Mouse (Mus musculus) heart, embryonic 12.5 days (tissue): ENCODE results near the gene Gm20388. TPM values are rescaled to one million over a fixed set of nuclear protein-coding genes. Genes with fewer than 3 reads are reported as not detected.

Experiments
- ATAC-seq: fragments of 200-750 bp; cut with Nextera tagmentation; 2 replicates; pipeline ENCODE4 v1.8.0; 2017; ENCODE audit warnings: moderate TSS enrichment, moderate library complexity; ENCODE audit not compliant: insufficient number of reproducible peaks, low FRiP score
- H3K27ac ChIP-seq: fragments of 300-500 bp; sonication (generic); 2 replicates; pipeline ENCODE4 v1.5.1; 2016; ENCODE audit warnings: mild to moderate bottlenecking, moderate library complexity; ENCODE audit not compliant: poor library complexity, severe bottlenecking
- H3K27me3 ChIP-seq: fragments of 300-500 bp; sonication (generic); replicated peaks from 2 replicates; pipeline ENCODE4 v1.6.1; 2016; ENCODE audit warnings: mild to moderate bottlenecking, moderate library complexity
- H3K36me3 ChIP-seq: fragments of 300-500 bp; sonication (generic); 2 replicates; pipeline ENCODE4 v1.6.1; 2016; ENCODE audit warnings: mild to moderate bottlenecking, moderate library complexity
- H3K4me1 ChIP-seq: fragments of 300-500 bp; sonication (generic); replicated peaks from 2 replicates; pipeline ENCODE4 v1.6.1; 2016; ENCODE audit warnings: mild to moderate bottlenecking
- H3K4me2 ChIP-seq: fragments of 300-500 bp; sonication (generic); 2 replicates; pipeline ENCODE4 v1.6.1; 2016; ENCODE audit warnings: mild to moderate bottlenecking, moderate library complexity
- H3K4me3 ChIP-seq: fragments of 300-500 bp; sonication (generic); 2 replicates; pipeline ENCODE4 v1.5.1; 2016; ENCODE audit warnings: mild to moderate bottlenecking
- H3K9ac ChIP-seq: fragments of 300-500 bp; sonication (generic); 2 replicates; pipeline ENCODE4 v1.6.1; 2016; ENCODE audit warnings: mild to moderate bottlenecking, moderate library complexity
- H3K9me3 ChIP-seq: fragments of 300-500 bp; sonication (generic); replicated peaks from 2 replicates; pipeline ENCODE4 v1.6.1; 2016; ENCODE audit warnings: mild to moderate bottlenecking, moderate library complexity
- WGBS: fragments of 180-500 bp; shearing (Covaris S2); methylation state at CpG from one replicate; pipeline ENCODE4 v1.1.7; 2016; 5-methylcytosine and 5-hydroxymethylcytosine counted together
- polyA plus RNA-seq: library from polyadenylated mRNA; unstranded; fragments of >200 nt; fragmentation: Nextera tagmentation; extraction: Ambion mirVana; gene quantifications from 2 replicates; pipeline ENCODE4 v1.2.1, GENCODE M21; 2016

Gm20388 gene
- polyA plus RNA-seq, 1 experiment from 2014 or later: not detected

DNA sequence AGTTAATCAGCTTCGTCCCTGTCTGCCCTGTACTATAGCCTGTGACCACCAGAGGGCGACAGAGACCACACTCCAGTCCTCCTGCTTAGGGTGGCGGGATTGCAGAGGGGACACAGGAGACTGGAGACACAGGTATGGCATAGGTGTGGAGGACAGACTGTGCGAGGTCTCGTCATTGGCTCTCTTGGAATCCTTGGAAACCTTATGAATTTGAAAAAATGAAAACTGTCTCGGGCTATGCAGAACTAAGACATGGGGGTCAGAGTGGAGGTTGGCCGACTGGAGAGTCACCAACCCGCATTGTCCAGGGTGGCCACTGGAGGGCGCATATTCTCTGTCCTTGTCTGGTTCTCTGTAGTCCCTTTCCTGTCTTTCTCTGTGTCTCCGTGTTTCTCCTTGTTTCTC lies 268.4 kb downstream of the Gm20388 start:
- no peak overlapping the region for H3K9ac ChIP-seq
- peak; percentile 55 for ATAC-seq
- no peaks in the 10 kb centered on the region for H3K9me3 ChIP-seq

DNA sequence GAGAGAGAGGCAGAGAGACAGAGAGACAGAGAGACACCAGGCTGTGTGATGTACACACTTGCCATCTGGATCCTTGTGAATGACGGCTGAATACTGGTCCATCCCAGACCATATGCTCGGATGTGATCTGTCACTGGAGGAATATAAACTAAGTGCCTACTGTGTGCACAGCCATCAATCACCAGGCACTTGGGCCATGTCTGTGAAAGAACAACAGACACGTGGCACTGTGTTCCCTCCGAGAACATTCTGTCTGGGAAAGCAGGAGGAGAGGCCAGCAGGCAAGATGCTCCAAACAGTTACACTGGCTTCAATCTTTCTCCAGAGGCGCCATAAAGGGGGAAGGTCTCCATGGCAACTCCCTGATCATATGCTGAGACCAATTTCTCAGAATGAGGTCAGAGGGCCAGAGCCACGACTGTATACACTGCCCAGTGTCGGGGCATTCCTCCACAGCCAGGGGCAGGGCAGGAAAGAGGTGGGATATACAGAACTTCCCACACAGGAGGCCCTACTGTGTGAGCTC lies 269.9 kb downstream of the Gm20388 start:
- Histone ChIP-seq H3K4me1 (peaks cover 43% of the 10 kb centered on the region), H3K36me3 (no peaks in the 10 kb centered on the region), H3K27me3 (peaks cover 24% of the 10 kb centered on the region), H3K4me2 (no peak overlapping the region), H3K27ac (no peak overlapping the region), H3K9me3 (no peaks in the 10 kb centered on the region), H3K4me3 (no peak overlapping the region), H3K9ac (no peak overlapping the region)
- WGBS: 57% methylated on average over 7 of the region's 7 CpGs
- no peak for ATAC-seq

More for the DNA sequence above, 268.4 kb downstream of the Gm20388 start:
- H3K4me2 ChIP-seq: peak overlapping the region; percentile 63
- H3K4me3 ChIP-seq: peak overlapping the region; percentile 23
- H3K27me3 ChIP-seq: peaks cover 34% of the 10 kb centered on the region
- no peak overlapping the region for H3K27ac ChIP-seq
- H3K4me1 ChIP-seq: peaks cover 28% of the 10 kb centered on the region
- H3K36me3 ChIP-seq: no peaks in the 10 kb centered on the region
- under 1% methylated on average over 10 of the region's 10 CpGs for WGBS

DNA sequence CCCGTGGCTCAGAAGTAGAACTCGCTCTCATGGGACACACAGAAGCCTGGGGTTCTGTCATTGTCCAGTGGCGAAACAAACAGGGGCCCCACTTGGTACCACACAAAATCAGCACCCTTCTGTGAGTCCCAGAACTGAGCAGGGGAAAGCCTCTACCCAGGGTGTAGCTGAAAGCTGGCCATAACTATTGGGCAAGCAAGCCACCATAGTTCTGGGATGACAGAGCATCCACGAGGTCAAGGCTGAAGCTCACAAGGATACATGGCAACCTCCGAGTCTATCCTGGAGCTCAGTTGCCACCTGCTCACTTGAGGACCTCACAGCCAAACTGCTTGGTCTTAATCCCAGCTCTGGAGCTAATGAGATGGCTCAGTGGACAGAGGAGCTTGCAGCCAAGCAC lies 270.6 kb downstream of the Gm20388 start:
- H3K4me1 ChIP-seq: peaks cover 48% of the 10 kb centered on the region
- H3K9me3 ChIP-seq: no peaks in the 10 kb centered on the region
- H3K27me3 ChIP-seq: peaks cover 17% of the 10 kb centered on the region
- H3K4me3 ChIP-seq: no peak overlapping the region
- no peak overlapping the region for H3K9ac ChIP-seq
- no peak for ATAC-seq
- no peaks in the 10 kb centered on the region for H3K36me3 ChIP-seq
- H3K27ac ChIP-seq: no peak overlapping the region
- no peak overlapping the region for H3K4me2 ChIP-seq
- 81% methylated on average over 5 of the region's 5 CpGs for WGBS

- WGBS: 55% methylated on average over 4 of the region's 4 CpGs
- Histone ChIP-seq H3K9me3 (no peaks in the 10 kb centered on the region), H3K4me2 (no peak overlapping the region), H3K4me1 (peaks cover 49% of the 10 kb centered on the region), H3K27ac (no peak overlapping the region), H3K36me3 (no peaks in the 10 kb centered on the region), H3K27me3 (peaks cover 10% of the 10 kb centered on the region), H3K9ac (no peak overlapping the region), H3K4me3 (no peak overlapping the region)
- ATAC-seq: no peak
Observed at GRCm38 (mm10) chr8:120181861-120182414, 271.3 kb downstream of the Gm20388 start.

DNA sequence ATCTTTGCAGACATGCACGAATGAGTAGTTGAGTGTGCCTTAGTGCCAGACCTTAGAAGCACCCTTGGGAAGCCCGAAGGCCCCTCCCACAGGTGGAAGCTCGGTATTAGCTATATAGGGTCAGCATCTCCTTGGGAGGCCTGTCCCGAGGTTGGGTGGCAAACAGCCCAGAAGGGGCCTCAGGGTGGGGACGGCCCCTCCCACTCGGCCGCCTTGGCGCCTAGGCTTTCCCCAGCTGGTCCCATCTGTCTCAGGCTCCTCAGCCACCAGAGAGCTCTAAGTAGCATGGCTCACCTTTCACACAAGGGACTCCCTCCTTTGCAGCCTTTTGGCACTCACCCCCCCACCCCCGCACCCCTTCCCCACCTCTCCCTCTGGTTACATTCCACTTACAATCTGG lies 273.7 kb downstream of the Gm20388 start:
- H3K9me3 ChIP-seq: no peaks in the 10 kb centered on the region
- H3K27ac ChIP-seq: no peak overlapping the region
- H3K4me3 ChIP-seq: no peak overlapping the region
- H3K4me2 ChIP-seq: peak overlapping the region; percentile 11; the same call in 1 of the 2 replicates
- 18% methylated on average over 9 of the region's 9 CpGs for WGBS
- H3K36me3 ChIP-seq: no peaks in the 10 kb centered on the region
- H3K9ac ChIP-seq: 0 out of 2 replicates have a peak overlapping the region, but pooled peaks have one; percentile 16
- peaks cover 33% of the 10 kb centered on the region for H3K4me1 ChIP-seq
- 0 out of 2 replicates have a peak, but pooled peaks cover 7% of the 10 kb centered on the region for H3K27me3 ChIP-seq
- no peak for ATAC-seq

- peak overlapping the region; percentile 7; the same call in 1 of the 2 replicates for H3K4me2 ChIP-seq
- no peaks in the 10 kb centered on the region for H3K9me3 ChIP-seq
- H3K27me3 ChIP-seq: 0 out of 2 replicates have a peak, but pooled peaks cover 7% of the 10 kb centered on the region
- ATAC-seq: peak; percentile 22; the same call in 1 of the 2 replicates
- peaks cover 31% of the 10 kb centered on the region for H3K4me1 ChIP-seq
- no peaks in the 10 kb centered on the region for H3K36me3 ChIP-seq
- H3K9ac ChIP-seq: peak overlapping the region; percentile 16; the same call in 1 of the 2 replicates
- 34% methylated on average over 17 of the region's 17 CpGs for WGBS
- peak overlapping the region; percentile 17; the same call in 1 of the 2 replicates for H3K27ac ChIP-seq
- no peak overlapping the region for H3K4me3 ChIP-seq
Observed at GRCm38 (mm10) chr8:120184850-120185792, 274.5 kb downstream of the Gm20388 start.

GRCm38 (mm10) chr8:120186454-120186853 lies 275.8 kb downstream of the Gm20388 start:
- no peak for ATAC-seq
- Histone ChIP-seq H3K9ac (no peak overlapping the region), H3K9me3 (no peaks in the 10 kb centered on the region), H3K27me3 (0 out of 2 replicates have a peak, but pooled peaks cover 7% of the 10 kb centered on the region), H3K27ac (no peak overlapping the region), H3K4me2 (no peak overlapping the region), H3K4me1 (peaks cover 42% of the 10 kb centered on the region), H3K4me3 (no peak overlapping the region), H3K36me3 (no peaks in the 10 kb centered on the region)
- WGBS: 56% methylated on average over 8 of the region's 8 CpGs

DNA sequence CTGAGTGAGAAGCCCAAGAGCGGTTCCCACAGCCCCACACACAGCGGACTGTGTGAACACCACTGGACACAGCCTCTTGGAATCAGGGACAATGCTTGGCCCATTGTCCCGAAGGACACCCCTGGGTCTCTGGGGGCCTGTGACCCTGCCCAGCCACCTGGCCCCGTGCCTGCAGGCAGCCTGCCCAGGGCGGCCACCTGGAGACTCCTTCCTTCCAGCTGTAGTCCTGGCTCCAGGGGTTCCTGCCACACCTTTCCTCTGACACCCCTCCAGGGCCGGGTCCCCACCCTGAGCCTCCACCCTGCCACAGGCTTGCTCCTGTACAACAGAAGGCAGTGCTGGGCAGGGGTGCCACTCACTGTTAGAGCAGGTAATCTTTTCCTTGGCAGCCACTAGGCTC lies 277.9 kb downstream of the Gm20388 start:
- H3K27me3 ChIP-seq: 0 out of 2 replicates have a peak, but pooled peaks cover 7% of the 10 kb centered on the region
- H3K9me3 ChIP-seq: 0 out of 2 replicates have a peak, but pooled peaks cover 5% of the 10 kb centered on the region
- H3K27ac ChIP-seq: no peak overlapping the region
- H3K9ac ChIP-seq: no peak overlapping the region
- ATAC-seq: no peak
- WGBS: 78% methylated on average over 6 of the region's 6 CpGs
- H3K36me3 ChIP-seq: no peaks in the 10 kb centered on the region
- no peak overlapping the region for H3K4me2 ChIP-seq
- H3K4me3 ChIP-seq: no peak overlapping the region
- peaks cover 44% of the 10 kb centered on the region for H3K4me1 ChIP-seq

DNA sequence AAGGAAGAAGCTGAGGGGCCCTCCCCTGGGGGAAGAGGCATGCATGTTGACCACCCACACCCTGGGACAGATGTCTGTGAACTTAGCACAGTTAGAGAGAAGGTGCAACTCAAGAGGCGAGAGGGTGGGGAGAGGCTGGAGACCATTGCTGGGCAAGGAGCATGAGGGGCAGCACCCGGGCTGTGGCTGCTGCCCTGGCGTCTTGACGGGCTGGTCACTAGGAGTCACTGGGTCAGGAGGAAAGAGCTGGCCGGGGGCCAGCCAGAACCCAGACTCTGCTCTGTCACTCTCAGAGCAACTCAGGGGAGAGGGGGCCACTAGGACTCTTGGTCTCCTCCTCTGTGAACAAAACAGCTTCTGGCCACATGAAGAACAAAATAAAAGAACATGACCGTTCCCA lies 278.8 kb downstream of the Gm20388 start:
- Histone ChIP-seq H3K9ac (0 out of 2 replicates have a peak overlapping the region, but pooled peaks have one; percentile 1), H3K27me3 (0 out of 2 replicates have a peak, but pooled peaks cover under 1% of the 10 kb centered on the region), H3K36me3 (no peaks in the 10 kb centered on the region), H3K4me1 (peaks cover 39% of the 10 kb centered on the region), H3K27ac (no peak overlapping the region), H3K9me3 (0 out of 2 replicates have a peak, but pooled peaks cover 5% of the 10 kb centered on the region), H3K4me3 (no peak overlapping the region), H3K4me2 (no peak overlapping the region)
- 73% methylated on average over 6 of the region's 6 CpGs for WGBS
- ATAC-seq: no peak

GRCm38 (mm10) chr8:120190107-120190809 lies 279.6 kb downstream of the Gm20388 start:
- Histone ChIP-seq H3K27ac (no peak overlapping the region), H3K4me2 (no peak overlapping the region), H3K9ac (no peak overlapping the region), H3K4me3 (no peak overlapping the region), H3K36me3 (no peaks in the 10 kb centered on the region), H3K27me3 (no peaks in the 10 kb centered on the region), H3K9me3 (0 out of 2 replicates have a peak, but pooled peaks cover 5% of the 10 kb centered on the region), H3K4me1 (peaks cover 30% of the 10 kb centered on the region)
- WGBS: 78% methylated on average over 17 of the region's 17 CpGs
- no peak for ATAC-seq
